Mouse (Mus musculus) brain, embryonic 14.5 days (tissue): ENCODE data around the gene Eif2s2.

Experiments
- CTCF ChIP-seq: fragments of 200-500 bp; IDR thresholded peaks from 2 replicates; pipeline ENCODE4 v1.5.1; 2012; ENCODE audit warnings: inconsistent platforms, mild to moderate bottlenecking, moderate library complexity, borderline replicate concordance; ENCODE audit not compliant: insufficient read depth, insufficient read length; ENCODE audit errors: extremely low read depth
- POLR2A ChIP-seq: fragments of 200-500 bp; IDR thresholded peaks from 2 replicates; pipeline ENCODE4 v1.6.1; 2012; ENCODE audit warnings: mild to moderate bottlenecking, inconsistent platforms, borderline replicate concordance; ENCODE audit not compliant: poor library complexity, insufficient read depth, insufficient read length, severe bottlenecking; ENCODE audit errors: extremely low read depth

DNA sequence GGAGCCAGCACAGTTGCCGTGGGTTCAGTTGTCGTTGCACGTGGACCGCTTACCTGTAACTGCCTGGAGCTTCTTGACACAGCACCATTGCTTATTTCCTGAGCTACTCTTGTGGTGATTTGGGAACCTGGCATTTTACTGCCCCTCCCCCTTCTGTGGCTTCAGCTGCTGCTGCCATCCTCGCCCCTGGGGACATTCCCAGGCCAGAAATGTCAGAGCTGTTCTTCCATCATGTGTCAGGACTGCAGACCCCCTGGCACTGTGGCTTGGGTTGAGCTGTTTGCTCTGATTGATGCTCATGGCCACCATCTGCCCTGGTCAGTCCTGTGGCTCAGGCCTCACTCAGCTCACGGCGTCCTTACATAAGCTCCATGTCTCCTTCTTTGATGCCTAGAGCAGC is 28.2 kb upstream of the Eif2s2 start:
- TF ChIP-seq POLR2A (no peak), CTCF (no peak)
